Mouse (Mus musculus) heart, postnatal 10 days (tissue): ENCODE results near the gene Lrmda. TPM values are rescaled to one million over a fixed set of nuclear protein-coding genes. Genes with fewer than 3 reads are reported as not detected.
A peak's percentile ranks its signal among the peaks of the same experiment; 100 is the strongest.

Source experiments
- DNase-seq, 2 experiments: peaks; one replicate each; pipeline ENCODE4 v3.0.0; 2021
- intact Hi-C: fragments of 180-260 bp; cut with DNase I; formaldehyde crosslinking; loops from one replicate; pipeline ENCODE4 v1.15.1; 2025
- total RNA-seq, 2 experiments: library from RNA; stranded (reverse); gene quantifications; 2 replicates each; pipeline ENCODE4 v1.2.3; 2021

Lrmda gene
- total RNA-seq, 2 experiments from 2014 or later: 1.1 to 2.1 TPM

GRCm38 (mm10) chr14:22289380-22289922 lies 269.9 kb downstream of the Lrmda start:
- intact Hi-C loops: no loop called here
- DNase-seq: no peak

- no peak for DNase-seq
- intact Hi-C loops: no loop called here
These were observed 274.9 kb downstream of the Lrmda start for GRCm38 (mm10) chr14:22294371-22294770.

GRCm38 (mm10) chr14:22296655-22297239 lies 277.2 kb downstream of the Lrmda start:
- no peak for DNase-seq
- intact Hi-C loops: no loop called here

- intact Hi-C loops: no loop called here
- no peak for DNase-seq
These were observed 287.2 kb downstream of the Lrmda start for GRCm38 (mm10) chr14:22306759-22307158.

GRCm38 (mm10) chr14:22308059-22308458 lies 288.5 kb downstream of the Lrmda start:
- no peak for DNase-seq
- intact Hi-C loops: no loop called here

GRCm38 (mm10) chr14:22323058-22323457 lies 303.5 kb downstream of the Lrmda start:
- intact Hi-C loops: no loop called here
- DNase-seq: no peak

GRCm38 (mm10) chr14:22323530-22324292 lies 304.2 kb downstream of the Lrmda start:
- intact Hi-C loops: no loop called here
- DNase-seq: peak; percentile 37 to 42

- intact Hi-C loops: no loop called here
- peak in 1 of 2 experiments; percentile 12 for DNase-seq
These were observed 306.9 kb downstream of the Lrmda start for GRCm38 (mm10) chr14:22326218-22326964.

- no peak for DNase-seq
These were observed 309.7 kb downstream of the Lrmda start for GRCm38 (mm10) chr14:22329191-22329590.

GRCm38 (mm10) chr14:22335101-22335820 lies 315.7 kb downstream of the Lrmda start:
- DNase-seq: no peak
- intact Hi-C loops: no loop called here

More at GRCm38 (mm10) chr14:22329191-22329590, 309.7 kb downstream of the Lrmda start:
- intact Hi-C loops: no loop called here

- DNase-seq: no peak
- intact Hi-C loops: no loop called here
These were observed 319.7 kb downstream of the Lrmda start for GRCm38 (mm10) chr14:22339176-22339575.

- DNase-seq: no peak
- intact Hi-C loops: no loop called here
These were observed 323.8 kb downstream of the Lrmda start for GRCm38 (mm10) chr14:22343357-22343756.

- intact Hi-C loops: no loop called here
- no peak for DNase-seq
These were observed 325.7 kb downstream of the Lrmda start for GRCm38 (mm10) chr14:22345248-22345647.

- no peak for DNase-seq
- intact Hi-C loops: no loop called here
These were observed 334.1 kb downstream of the Lrmda start for GRCm38 (mm10) chr14:22353626-22354025.

- no peak for DNase-seq
- intact Hi-C loops: no loop called here
These were observed 335.5 kb downstream of the Lrmda start for GRCm38 (mm10) chr14:22354769-22355574.

GRCm38 (mm10) chr14:22357991-22358503 lies 338.5 kb downstream of the Lrmda start:
- DNase-seq: no peak
- intact Hi-C loops: no loop called here

GRCm38 (mm10) chr14:22364010-22364748 lies 344.7 kb downstream of the Lrmda start:
- intact Hi-C loops: no loop called here
- DNase-seq: peak; percentile 4 to 10

- intact Hi-C loops: no loop called here
These were observed 345.4 kb downstream of the Lrmda start for GRCm38 (mm10) chr14:22364771-22365355.

More at GRCm38 (mm10) chr14:22364771-22365355, 345.4 kb downstream of the Lrmda start:
- DNase-seq: no peak
